Mouse (Mus musculus) heart, adult 18-20 months (tissue): Measurements from ENCODE around the gene Gabpb1. TPM values are rescaled to one million over a fixed set of nuclear protein-coding genes. Genes with fewer than 3 reads are reported as not detected.
"Not testable (repeated sequence)": the region's sequence is repeated elsewhere in the genome, so short reads cannot be mapped to it uniquely, and the experiment has no call there.

Source experiments
- DNase-seq, 2 experiments: peaks; one replicate each; pipeline ENCODE4 v3.0.0; 2021 to 2022; ENCODE audit warnings: mixed read lengths in 1 of 2
- total RNA-seq, 2 experiments: library from RNA; stranded (reverse); gene quantifications; 2 replicates each; pipeline ENCODE4 v1.2.3; 2021

Gene Gabpb1
- total RNA-seq, 2 experiments from 2014 or later: 8.8 to 10.0 TPM

GRCm38 (mm10) chr2:126644768-126645167 is 31.4 kb downstream of the Gabpb1 start:
- DNase-seq: no peak

- DNase-seq: no peak
Observed at GRCm38 (mm10) chr2:126640298-126640697, 35.8 kb downstream of the Gabpb1 start.

GRCm38 (mm10) chr2:126635939-126636823 is 40.0 kb downstream of the Gabpb1 start:
- DNase-seq: peak; percentile 25 to 59

DNA sequence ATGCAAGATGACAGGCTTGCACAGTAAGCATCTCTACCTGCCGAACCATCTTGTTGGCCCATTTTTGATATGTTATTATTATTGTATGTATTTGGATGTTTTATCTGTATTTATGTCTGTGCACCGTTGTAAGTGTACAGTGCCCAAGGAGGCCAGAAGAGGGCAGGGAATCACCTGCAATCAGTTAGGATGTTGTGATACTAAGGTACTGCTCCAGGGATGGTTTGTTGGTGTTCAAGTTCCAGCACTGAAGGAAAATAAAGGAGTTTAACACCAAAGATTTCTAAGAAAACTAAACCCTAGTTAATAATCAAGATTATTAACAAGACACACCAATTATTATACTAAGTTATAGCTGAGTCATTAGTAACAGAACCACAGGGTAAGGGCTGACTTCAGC is 43.0 kb downstream of the Gabpb1 start:
- DNase-seq: no peak

- DNase-seq: no peak
Observed at GRCm38 (mm10) chr2:126628455-126628995, 47.6 kb downstream of the Gabpb1 start.

- DNase-seq: no peak
Observed at GRCm38 (mm10) chr2:126623138-126623537, 53.0 kb downstream of the Gabpb1 start.

DNA sequence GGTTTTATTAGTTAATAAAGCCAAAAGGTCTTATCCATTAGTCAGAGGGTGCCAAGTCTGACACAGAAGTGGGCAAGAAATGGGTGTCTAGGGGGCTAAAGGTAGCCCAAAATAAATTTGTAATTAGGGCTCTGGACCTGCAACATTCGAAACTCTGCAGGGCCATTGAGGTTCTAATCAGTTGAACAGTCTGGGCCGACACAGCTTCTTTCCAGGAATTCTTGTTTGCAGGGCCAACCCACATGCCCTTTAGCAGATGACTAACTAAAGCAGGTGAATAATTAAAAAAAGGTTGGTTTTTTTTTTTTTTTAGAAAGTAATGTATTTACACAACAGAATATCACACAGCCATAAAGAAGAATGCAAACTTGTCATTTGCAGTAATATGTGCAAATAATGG is 53.7 kb downstream of the Gabpb1 start:
- no peak for DNase-seq

DNA sequence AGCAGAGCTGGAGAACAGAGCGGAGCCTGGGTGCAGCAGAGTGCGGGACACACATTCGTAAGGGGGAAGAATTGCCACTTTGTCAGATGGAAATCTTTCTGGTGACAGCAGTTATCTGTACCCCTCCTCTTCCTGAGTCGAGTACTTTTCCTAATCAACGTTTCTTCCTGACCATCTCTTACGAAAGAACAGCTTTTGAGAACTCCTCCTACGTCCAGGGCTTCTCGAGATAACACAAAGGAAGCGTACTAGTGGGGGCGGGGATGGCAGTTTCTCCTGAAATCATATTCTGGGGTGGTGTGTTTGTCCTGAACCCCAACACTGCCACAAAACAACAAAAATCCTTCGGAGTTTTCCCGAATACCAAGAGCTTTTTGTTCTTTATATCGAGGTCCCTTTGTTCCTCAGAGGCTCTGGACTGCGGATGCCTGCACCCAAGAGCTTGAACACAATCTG is 56.9 kb downstream of the Gabpb1 start, which contains the start of gene Hdc:
TSS of gene Hdc (minus strand) at position 51 of the 456 bp plus-strand sequence.
- DNase-seq: peak in 1 of 2 experiments; percentile 20

GRCm38 (mm10) chr2:126618470-126619179 is 57.5 kb downstream of the Gabpb1 start:
- DNase-seq: peak; percentile 29

GRCm38 (mm10) chr2:126615355-126615754 is 60.8 kb downstream of the Gabpb1 start:
- DNase-seq: no peak

GRCm38 (mm10) chr2:126609600-126609999 is 66.5 kb downstream of the Gabpb1 start:
- not testable (repeated sequence) for DNase-seq

DNA sequence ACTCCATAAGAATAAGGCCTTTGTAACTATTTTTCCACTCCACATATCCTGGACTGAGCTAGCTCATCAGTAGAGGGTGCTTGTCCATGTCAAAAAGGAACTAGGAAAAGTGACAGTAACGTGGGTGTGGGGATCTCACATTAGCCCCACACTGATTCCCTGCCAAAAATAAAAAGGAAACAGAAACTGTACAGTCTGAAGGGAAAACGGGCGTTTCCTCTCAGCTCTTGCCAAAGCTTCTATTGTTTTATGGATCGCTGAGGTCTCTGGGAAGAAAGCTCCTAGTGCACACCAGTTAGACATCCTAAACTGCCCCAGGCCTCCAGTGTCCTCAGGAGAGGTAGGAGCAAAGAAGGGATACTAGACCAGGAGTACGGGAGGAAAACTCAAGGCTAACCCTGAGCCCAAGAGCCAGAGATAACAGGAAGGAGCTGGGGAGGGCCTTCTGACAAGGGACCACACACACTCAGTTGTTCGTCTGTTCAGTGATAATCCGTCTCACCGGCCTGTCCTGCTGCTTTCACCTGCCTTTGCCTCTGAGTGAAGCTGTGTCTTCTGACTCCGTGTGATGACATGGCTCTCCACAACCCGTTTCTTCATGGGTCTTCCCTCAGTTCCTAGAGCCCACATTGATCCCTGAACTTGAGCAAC is 68.5 kb downstream of the Gabpb1 start:
- DNase-seq: peak; percentile 50 to 69

DNA sequence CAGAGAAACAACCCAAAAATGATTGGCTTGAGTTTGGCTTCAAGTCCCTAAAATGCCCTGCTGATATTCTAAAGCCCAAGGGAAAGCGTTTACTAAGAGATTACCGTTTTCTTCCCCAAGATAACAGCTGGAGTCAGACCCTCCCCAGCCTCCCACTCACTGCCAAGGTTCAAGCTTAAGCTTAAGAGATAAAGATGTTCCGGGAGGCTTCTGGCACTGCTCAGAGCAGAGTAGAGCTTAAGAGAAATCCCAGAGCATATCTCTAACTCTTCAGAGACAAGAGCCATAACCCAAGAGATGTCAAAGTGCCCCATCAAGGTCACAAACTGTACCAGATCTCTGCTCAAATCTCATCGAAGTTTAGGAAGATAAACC is 69.5 kb downstream of the Gabpb1 start:
- no peak for DNase-seq

- peak in 1 of 2 experiments; percentile 39 for DNase-seq
Observed at GRCm38 (mm10) chr2:126606061-126606687, 70.0 kb downstream of the Gabpb1 start.

DNA sequence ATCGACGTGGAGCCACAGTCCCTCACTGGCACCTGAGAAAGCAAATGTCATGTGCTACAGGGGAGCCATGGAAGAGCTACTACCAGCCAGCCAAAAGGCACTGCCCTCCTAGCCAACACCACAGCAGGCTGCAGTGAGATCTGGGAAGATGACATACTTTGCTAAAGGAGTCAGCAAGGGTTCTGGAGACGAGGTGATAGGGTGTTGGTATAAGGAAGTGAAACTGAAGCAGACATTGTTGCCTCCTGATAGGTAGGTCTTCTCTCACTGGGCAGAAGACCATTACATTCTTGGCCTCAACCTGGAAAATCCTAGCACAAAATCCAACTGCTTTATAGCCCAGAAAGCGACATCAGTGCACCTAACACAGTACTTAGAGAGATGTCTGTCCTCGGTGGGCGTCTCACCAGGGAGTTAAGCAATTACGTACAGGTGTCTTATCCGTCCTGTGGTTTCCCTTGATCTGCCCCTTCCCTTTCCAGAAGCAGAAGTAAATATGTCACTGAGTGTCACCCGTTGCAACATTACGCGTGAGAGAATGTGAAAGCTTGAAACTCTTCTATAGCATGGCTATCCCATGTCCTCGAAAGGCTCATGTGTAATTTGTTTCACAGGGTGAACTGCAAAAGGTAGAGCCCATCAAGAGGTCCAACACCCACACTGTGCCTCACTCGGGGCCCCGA is 74.1 kb downstream of the Gabpb1 start:
- no peak for DNase-seq

DNA sequence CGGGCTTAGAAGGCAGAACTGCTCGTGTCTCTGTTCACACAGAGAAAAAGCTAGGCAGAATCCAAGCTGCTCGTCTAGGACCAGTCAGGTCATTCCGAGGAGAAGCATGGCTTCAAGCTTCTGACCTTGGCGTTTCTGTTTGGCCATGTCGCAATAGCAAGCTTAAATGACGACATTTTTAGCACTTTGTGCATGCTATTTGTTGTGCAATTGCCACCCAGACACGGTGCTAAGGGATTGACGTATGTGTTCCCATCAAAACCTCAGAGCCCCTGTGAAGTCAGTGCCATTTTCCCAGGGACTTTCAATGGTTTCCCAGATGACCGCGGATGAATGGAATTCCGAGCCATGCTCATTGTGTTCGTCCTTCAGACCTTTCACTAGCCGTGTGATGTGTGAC is 75.6 kb downstream of the Gabpb1 start:
- DNase-seq: no peak

- peak in 1 of 2 experiments; percentile 23 for DNase-seq
Observed at GRCm38 (mm10) chr2:126599005-126599404, 77.1 kb downstream of the Gabpb1 start.

DNA sequence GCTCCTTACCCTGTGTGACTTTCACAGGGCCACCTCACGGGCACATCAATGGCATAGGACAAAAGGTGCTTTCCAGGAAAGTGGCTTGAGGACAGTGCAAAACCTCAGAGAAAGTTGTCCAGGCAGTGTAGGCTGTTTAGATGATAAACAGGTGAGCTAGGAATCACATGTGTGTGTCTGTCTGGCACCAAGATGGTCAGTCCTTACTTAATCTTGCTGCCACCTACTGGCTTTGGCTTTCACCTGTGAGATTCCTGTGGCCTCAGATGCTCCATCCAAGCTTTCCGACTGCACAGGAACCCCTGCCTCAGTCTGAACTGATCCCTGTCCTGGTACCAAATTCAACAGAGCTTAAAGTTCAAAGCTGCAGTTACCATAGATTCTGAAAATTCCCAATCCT is 77.8 kb downstream of the Gabpb1 start:
- DNase-seq: no peak

GRCm38 (mm10) chr2:126597279-126598241 is 78.6 kb downstream of the Gabpb1 start:
- peak in 1 of 2 experiments; percentile 35 for DNase-seq
